Mouse (Mus musculus): ENCODE data around the gene AI661453.

The AI661453 gene

GRCm38 (mm10) chr17:47441296-47442051 lies 5.1 kb downstream of the AI661453 start:
- no peak for DNase-seq (ENCODE audit: low spot score in 2 of 2)

- no peak for DNase-seq (ENCODE audit: low spot score in 2 of 2)
These were observed 5.9 kb downstream of the AI661453 start for GRCm38 (mm10) chr17:47442271-47442670.

GRCm38 (mm10) chr17:47444113-47444512 lies 7.7 kb downstream of the AI661453 start:
- DNase-seq (ENCODE audit: low spot score in 2 of 2) = no peak

- DNase-seq (ENCODE audit: low spot score in 2 of 2) = no peak
These were observed 9.1 kb downstream of the AI661453 start for GRCm38 (mm10) chr17:47445518-47445917.

- no peak for DNase-seq (ENCODE audit: low spot score in 2 of 2)
These were observed 9.6 kb downstream of the AI661453 start for GRCm38 (mm10) chr17:47446025-47446424.

GRCm38 (mm10) chr17:47446561-47446960 lies 10.1 kb downstream of the AI661453 start:
- no peak for DNase-seq (ENCODE audit: low spot score in 2 of 2)

- DNase-seq (ENCODE audit: low spot score in 2 of 2) = no peak
These were observed 12.3 kb downstream of the AI661453 start for GRCm38 (mm10) chr17:47448523-47449372.

GRCm38 (mm10) chr17:47449432-47449831 lies 13.0 kb downstream of the AI661453 start:
- DNase-seq (ENCODE audit: low spot score in 2 of 2) = no peak

- no peak for DNase-seq (ENCODE audit: low spot score in 2 of 2)
These were observed 13.8 kb downstream of the AI661453 start for GRCm38 (mm10) chr17:47450239-47450638.

GRCm38 (mm10) chr17:47450880-47451565 lies 14.6 kb downstream of the AI661453 start:
- DNase-seq (ENCODE audit: low spot score in 2 of 2) = no peak

- no peak for DNase-seq (ENCODE audit: low spot score in 2 of 2)
These were observed 16.5 kb downstream of the AI661453 start for GRCm38 (mm10) chr17:47452886-47453285.

- DNase-seq (ENCODE audit: low spot score in 2 of 2) = no peak
These were observed 18.3 kb downstream of the AI661453 start for GRCm38 (mm10) chr17:47454675-47455074.

- no peak for DNase-seq (ENCODE audit: low spot score in 2 of 2)
These were observed 21.9 kb downstream of the AI661453 start for GRCm38 (mm10) chr17:47458310-47458709.

- DNase-seq (ENCODE audit: low spot score in 2 of 2) = no peak
These were observed 22.5 kb downstream of the AI661453 start for GRCm38 (mm10) chr17:47458936-47459335.

- no peak for DNase-seq (ENCODE audit: low spot score in 2 of 2)
These were observed 23.0 kb downstream of the AI661453 start for GRCm38 (mm10) chr17:47459341-47459919.

GRCm38 (mm10) chr17:47461688-47462087 lies 25.3 kb downstream of the AI661453 start:
- DNase-seq (ENCODE audit: low spot score in 2 of 2) = no peak

- DNase-seq (ENCODE audit: low spot score in 2 of 2) = no peak
These were observed 25.8 kb downstream of the AI661453 start for GRCm38 (mm10) chr17:47462209-47462608.

GRCm38 (mm10) chr17:47462728-47463388 lies 26.4 kb downstream of the AI661453 start:
- DNase-seq (ENCODE audit: low spot score in 2 of 2) = no peak

- no peak for DNase-seq (ENCODE audit: low spot score in 2 of 2)
These were observed 28.0 kb downstream of the AI661453 start for GRCm38 (mm10) chr17:47464248-47464965.

- DNase-seq (ENCODE audit: low spot score in 2 of 2) = no peak
These were observed 28.6 kb downstream of the AI661453 start for GRCm38 (mm10) chr17:47465016-47465415.

GRCm38 (mm10) chr17:47466284-47466683 lies 29.9 kb downstream of the AI661453 start:
- DNase-seq (ENCODE audit: low spot score in 2 of 2) = no peak
